Mouse (Mus musculus): Measurements from ENCODE around the gene Pcdh9. TPM values are rescaled to one million over a fixed set of nuclear protein-coding genes. Genes with fewer than 3 reads are reported as not detected.

Pcdh9 gene
- polyA plus RNA-seq, 1 experiment from 2014 or later: 27.5 TPM

GRCm38 (mm10) chr14:93463360-93463892 is 427.1 kb downstream of the Pcdh9 start:
- 86% methylated on average over 4 of the region's 4 CpGs for WGBS
- no peak for ATAC-seq (replicated peaks; ENCODE audit: insufficient number of reproducible peaks, low FRiP score, low TSS enrichment, low read depth)

GRCm38 (mm10) chr14:93450930-93451665 is 439.4 kb downstream of the Pcdh9 start:
- Histone ChIP-seq H3K4me2 (ENCODE audit: low read depth, low read length) (no peak overlapping the region), H3K9ac (replicated peaks; ENCODE audit: low read length) (no peak overlapping the region), H3K36me3 (replicated peaks; ENCODE audit: control insufficient read depth, insufficient read depth, low read depth, low read length) (no peaks in the 10 kb centered on the region), H3K4me3 (ENCODE audit: low read depth, low read length) (no peak overlapping the region), H3K27ac (replicated peaks; ENCODE audit: low read depth, low read length) (no peak overlapping the region), H3K27me3 (ENCODE audit: control insufficient read depth, insufficient read depth, low read length) (no peaks in the 10 kb centered on the region), H3K9me3 (replicated peaks; ENCODE audit: control insufficient read depth, low read length) (no peaks in the 10 kb centered on the region), H3K4me1 (ENCODE audit: control insufficient read depth, insufficient read depth, low read length) (no peaks in the 10 kb centered on the region)
- ATAC-seq (replicated peaks; ENCODE audit: insufficient number of reproducible peaks, low FRiP score, low TSS enrichment, low read depth): no peak
- 87% methylated on average over 5 of the region's 5 CpGs for WGBS
- DNase-seq (ENCODE audit: low spot score): no peak

More at GRCm38 (mm10) chr14:93463360-93463892, 427.1 kb downstream of the Pcdh9 start:
- Histone ChIP-seq H3K4me1 (ENCODE audit: control insufficient read depth, insufficient read depth, low read length) (no peaks in the 10 kb centered on the region), H3K27ac (replicated peaks; ENCODE audit: low read depth, low read length) (no peak overlapping the region), H3K9ac (replicated peaks; ENCODE audit: low read length) (no peak overlapping the region), H3K27me3 (ENCODE audit: control insufficient read depth, insufficient read depth, low read length) (no peaks in the 10 kb centered on the region), H3K36me3 (replicated peaks; ENCODE audit: control insufficient read depth, insufficient read depth, low read depth, low read length) (no peaks in the 10 kb centered on the region), H3K4me3 (ENCODE audit: low read depth, low read length) (no peak overlapping the region), H3K4me2 (ENCODE audit: low read depth, low read length) (no peak overlapping the region), H3K9me3 (replicated peaks; ENCODE audit: control insufficient read depth, low read length) (no peaks in the 10 kb centered on the region)
- no peak for DNase-seq (ENCODE audit: low spot score)

GRCm38 (mm10) chr14:93441852-93442251 is 448.6 kb downstream of the Pcdh9 start:
- WGBS: 76% methylated on average over 2 of the region's 2 CpGs
- Histone ChIP-seq H3K4me2 (ENCODE audit: low read depth, low read length) (no peak overlapping the region), H3K4me3 (ENCODE audit: low read depth, low read length) (no peak overlapping the region), H3K27me3 (ENCODE audit: control insufficient read depth, insufficient read depth, low read length) (no peaks in the 10 kb centered on the region), H3K27ac (replicated peaks; ENCODE audit: low read depth, low read length) (no peak overlapping the region), H3K36me3 (replicated peaks; ENCODE audit: control insufficient read depth, insufficient read depth, low read depth, low read length) (no peaks in the 10 kb centered on the region), H3K9me3 (replicated peaks; ENCODE audit: control insufficient read depth, low read length) (no peaks in the 10 kb centered on the region), H3K4me1 (ENCODE audit: control insufficient read depth, insufficient read depth, low read length) (no peaks in the 10 kb centered on the region), H3K9ac (replicated peaks; ENCODE audit: low read length) (no peak overlapping the region)
- ATAC-seq (replicated peaks; ENCODE audit: insufficient number of reproducible peaks, low FRiP score, low TSS enrichment, low read depth): no peak
- DNase-seq (ENCODE audit: low spot score): no peak

GRCm38 (mm10) chr14:93437226-93437625 is 453.3 kb downstream of the Pcdh9 start:
- WGBS: 68% methylated on average over 1 of the region's 1 CpGs
- no peak for ATAC-seq (replicated peaks; ENCODE audit: insufficient number of reproducible peaks, low FRiP score, low TSS enrichment, low read depth)
- Histone ChIP-seq H3K4me3 (ENCODE audit: low read depth, low read length) (no peak overlapping the region), H3K4me2 (ENCODE audit: low read depth, low read length) (no peak overlapping the region), H3K9me3 (replicated peaks; ENCODE audit: control insufficient read depth, low read length) (no peaks in the 10 kb centered on the region), H3K36me3 (replicated peaks; ENCODE audit: control insufficient read depth, insufficient read depth, low read depth, low read length) (no peaks in the 10 kb centered on the region), H3K27ac (replicated peaks; ENCODE audit: low read depth, low read length) (no peak overlapping the region), H3K4me1 (ENCODE audit: control insufficient read depth, insufficient read depth, low read length) (no peaks in the 10 kb centered on the region), H3K9ac (replicated peaks; ENCODE audit: low read length) (no peak overlapping the region), H3K27me3 (ENCODE audit: control insufficient read depth, insufficient read depth, low read length) (no peaks in the 10 kb centered on the region)
- no peak for DNase-seq (ENCODE audit: low spot score)

- 62% methylated on average over 3 of the region's 3 CpGs for WGBS
- Histone ChIP-seq H3K9me3 (replicated peaks; ENCODE audit: control insufficient read depth, low read length) (no peaks in the 10 kb centered on the region), H3K9ac (replicated peaks; ENCODE audit: low read length) (no peak overlapping the region), H3K4me3 (ENCODE audit: low read depth, low read length) (no peak overlapping the region), H3K36me3 (replicated peaks; ENCODE audit: control insufficient read depth, insufficient read depth, low read depth, low read length) (no peaks in the 10 kb centered on the region), H3K27ac (replicated peaks; ENCODE audit: low read depth, low read length) (no peak overlapping the region), H3K27me3 (ENCODE audit: control insufficient read depth, insufficient read depth, low read length) (no peaks in the 10 kb centered on the region), H3K4me1 (ENCODE audit: control insufficient read depth, insufficient read depth, low read length) (no peaks in the 10 kb centered on the region), H3K4me2 (ENCODE audit: low read depth, low read length) (no peak overlapping the region)
- ATAC-seq (replicated peaks; ENCODE audit: insufficient number of reproducible peaks, low FRiP score, low TSS enrichment, low read depth) (no peak), DNase-seq (ENCODE audit: low spot score) (no peak)
Observed at GRCm38 (mm10) chr14:93416752-93417151, 473.7 kb downstream of the Pcdh9 start.

- H3K27me3 ChIP-seq (ENCODE audit: control insufficient read depth, insufficient read depth, low read length): no peaks in the 10 kb centered on the region
- H3K4me2 ChIP-seq (ENCODE audit: low read depth, low read length): no peak overlapping the region
- no peaks in the 10 kb centered on the region for H3K9me3 ChIP-seq (replicated peaks; ENCODE audit: control insufficient read depth, low read length)
- H3K36me3 ChIP-seq (replicated peaks; ENCODE audit: control insufficient read depth, insufficient read depth, low read depth, low read length): no peaks in the 10 kb centered on the region
- 89% methylated on average over 2 of the region's 2 CpGs for WGBS
- ATAC-seq (replicated peaks; ENCODE audit: insufficient number of reproducible peaks, low FRiP score, low TSS enrichment, low read depth) (no peak), DNase-seq (ENCODE audit: low spot score) (no peak)
- H3K9ac ChIP-seq (replicated peaks; ENCODE audit: low read length): no peak overlapping the region
- no peaks in the 10 kb centered on the region for H3K4me1 ChIP-seq (ENCODE audit: control insufficient read depth, insufficient read depth, low read length)
- no peak overlapping the region for H3K4me3 ChIP-seq (ENCODE audit: low read depth, low read length)
- H3K27ac ChIP-seq (replicated peaks; ENCODE audit: low read depth, low read length): no peak overlapping the region
Observed at GRCm38 (mm10) chr14:93415496-93415895, 475.0 kb downstream of the Pcdh9 start.

GRCm38 (mm10) chr14:93409314-93409713 is 481.2 kb downstream of the Pcdh9 start:
- 65% methylated on average over 1 of the region's 1 CpGs for WGBS

GRCm38 (mm10) chr14:93407747-93408146 is 482.7 kb downstream of the Pcdh9 start:
- Histone ChIP-seq H3K9ac (replicated peaks; ENCODE audit: low read length) (no peak overlapping the region), H3K9me3 (replicated peaks; ENCODE audit: control insufficient read depth, low read length) (no peaks in the 10 kb centered on the region), H3K36me3 (replicated peaks; ENCODE audit: control insufficient read depth, insufficient read depth, low read depth, low read length) (no peaks in the 10 kb centered on the region), H3K27ac (replicated peaks; ENCODE audit: low read depth, low read length) (no peak overlapping the region), H3K4me2 (ENCODE audit: low read depth, low read length) (no peak overlapping the region), H3K27me3 (ENCODE audit: control insufficient read depth, insufficient read depth, low read length) (no peaks in the 10 kb centered on the region), H3K4me3 (ENCODE audit: low read depth, low read length) (no peak overlapping the region), H3K4me1 (ENCODE audit: control insufficient read depth, insufficient read depth, low read length) (no peaks in the 10 kb centered on the region)
- DNase-seq (ENCODE audit: low spot score): no peak
- ATAC-seq (replicated peaks; ENCODE audit: insufficient number of reproducible peaks, low FRiP score, low TSS enrichment, low read depth): no peak
- WGBS: 86% methylated on average over 5 of the region's 5 CpGs

More at GRCm38 (mm10) chr14:93409314-93409713, 481.2 kb downstream of the Pcdh9 start:
- no peaks in the 10 kb centered on the region for H3K27me3 ChIP-seq (ENCODE audit: control insufficient read depth, insufficient read depth, low read length)
- no peak overlapping the region for H3K4me2 ChIP-seq (ENCODE audit: low read depth, low read length)
- no peak for ATAC-seq (replicated peaks; ENCODE audit: insufficient number of reproducible peaks, low FRiP score, low TSS enrichment, low read depth)
- no peak overlapping the region for H3K9ac ChIP-seq (replicated peaks; ENCODE audit: low read length)
- H3K27ac ChIP-seq (replicated peaks; ENCODE audit: low read depth, low read length): no peak overlapping the region
- H3K9me3 ChIP-seq (replicated peaks; ENCODE audit: control insufficient read depth, low read length): no peaks in the 10 kb centered on the region
- H3K36me3 ChIP-seq (replicated peaks; ENCODE audit: control insufficient read depth, insufficient read depth, low read depth, low read length): no peaks in the 10 kb centered on the region
- no peaks in the 10 kb centered on the region for H3K4me1 ChIP-seq (ENCODE audit: control insufficient read depth, insufficient read depth, low read length)
- H3K4me3 ChIP-seq (ENCODE audit: low read depth, low read length): no peak overlapping the region
- DNase-seq (ENCODE audit: low spot score): no peak
